Mouse (Mus musculus) lung, postnatal 0 days (tissue): ENCODE measurements around the gene Emcn.

ENCODE experiments used
- CTCF ChIP-seq: IDR thresholded peaks from 2 replicates; pipeline ENCODE4 v1.5.1; 2016; ENCODE audit warnings: antibody characterized with exemption, mild to moderate bottlenecking
- EP300 ChIP-seq: IDR thresholded peaks from 2 replicates; pipeline ENCODE4 v1.6.1; 2016; ENCODE audit warnings: antibody characterized with exemption, mild to moderate bottlenecking, control low read depth

DNA sequence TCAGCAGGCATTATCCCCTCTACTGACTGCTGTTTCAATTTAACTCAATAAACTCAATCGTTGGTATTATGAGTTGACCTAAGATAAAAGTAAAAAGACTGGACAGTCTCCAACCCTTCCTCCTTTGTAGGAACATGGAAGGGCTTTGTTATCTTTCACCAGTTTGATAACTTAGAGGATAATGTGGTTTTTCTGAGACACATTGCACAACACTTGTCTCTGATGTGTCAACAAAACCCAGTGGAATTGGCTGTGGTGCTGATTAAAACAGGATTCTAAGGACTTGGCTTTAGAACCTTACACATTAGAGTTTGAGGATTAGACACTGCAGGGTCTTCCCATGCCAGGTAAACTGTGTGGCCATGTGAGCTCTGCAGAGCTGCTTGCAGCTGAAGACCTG is 20.9 kb upstream of the Emcn start:
- TF ChIP-seq CTCF, result no peak
- no peak for TF ChIP-seq EP300
